Mouse (Mus musculus): Measurements from ENCODE around the gene Scml4. TPM values are rescaled to one million over a fixed set of nuclear protein-coding genes. Genes with fewer than 3 reads are reported as not detected.

Scml4 gene
- polyA plus RNA-seq, 1 experiment from 2014 or later, result 0.17 TPM

DNA sequence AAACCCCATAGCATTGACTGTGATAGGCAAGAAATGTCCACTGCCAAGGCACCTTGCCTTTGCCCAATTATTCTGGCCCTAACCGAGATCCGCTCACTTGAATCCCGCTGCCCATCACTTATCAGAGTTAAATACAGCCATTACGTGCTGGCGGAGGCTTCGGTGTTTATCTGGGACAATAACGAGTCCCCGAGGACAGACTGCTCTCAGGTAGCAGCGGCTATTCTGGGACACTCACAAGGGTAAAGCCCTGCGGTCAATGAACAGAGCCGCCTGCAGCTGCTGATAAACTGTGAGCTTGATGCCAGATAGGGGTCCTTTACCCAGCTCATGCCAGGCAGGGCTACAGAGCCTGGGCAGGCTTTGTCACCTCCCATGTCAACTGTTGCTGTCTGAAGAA lies 147.9 kb downstream of the Scml4 start:
- H3K4me1 ChIP-seq, result peaks cover 10% of the 10 kb centered on the region
- 89% methylated on average over 11 of the region's 11 CpGs for WGBS
- peaks cover 8% of the 10 kb centered on the region for H3K36me3 ChIP-seq
- no peaks in the 10 kb centered on the region for H3K9me3 ChIP-seq (replicated peaks)
- H3K27me3 ChIP-seq (ENCODE audit: low read depth, poor library complexity, severe bottlenecking), result peaks cover 8% of the 10 kb centered on the region; the same call in 1 of the 2 replicates
- no peak overlapping the region for H3K27ac ChIP-seq (replicated peaks)
- H3K4me3 ChIP-seq, result no peak overlapping the region
- DNase-seq (ENCODE audit: low spot score), result no peak

Other genes starting within 250 kb of the Scml4 start
- gene Sec63, start 98.9 kb upstream of the Scml4 start, polyA plus RNA-seq (2016; fragmentation: Nextera tagmentation; extraction: Ambion mirVana), result 26.0 and 27.4 TPM in 2 replicates